9 mouse cellular contexts compared by ENCODE assay signal in genomic region chr1:57890259-57890902, GRCm38 (mm10).
DNase-seq lines count a peak whose midpoint lies in the region; ATAC-seq and TF ChIP-seq lines count a peak whose summit lies in the region.
"Had no signal": no experiment of that assay in that cellular context is flagged by ENCODE, and none has a peak within 500 bp of the region (broad histone marks: within the 10 kb centered on the region; RNA-seq: fewer than 3 reads in every experiment).

No protein-coding gene starts in this region.

- H3K4me3 ChIP-seq in stomach, embryonic 15.5 days (replicated peaks): no peak overlapping the region
- H3K4me3 ChIP-seq: limb, embryonic 13.5 days had no signal

- no peak overlapping the region for H3K9ac ChIP-seq in stomach, embryonic 15.5 days
- H3K9ac ChIP-seq: limb, embryonic 13.5 days had no signal

- H3K9me3 ChIP-seq in stomach, embryonic 15.5 days: no peaks in the 10 kb centered on the region
- H3K9me3 ChIP-seq: limb, embryonic 13.5 days had no signal

- intact Hi-C loops in heart, postnatal 14 days (cut with DNase I): no loop called here

- TF ChIP-seq CTCF in brain, embryonic 14.5 days (IDR thresholded peaks at IDR 0.05; ENCODE audit: borderline replicate concordance, extremely low read depth, insufficient read depth, insufficient read length): no peak

- no peak overlapping the region for H3K4me2 ChIP-seq in stomach, embryonic 15.5 days
- H3K4me2 ChIP-seq: limb, embryonic 13.5 days had no signal

- H3K4me1 ChIP-seq in stomach, embryonic 15.5 days: peaks cover 5% of the 10 kb centered on the region; the same call in 1 of the 2 replicates

- no peak; the same call in 1 of the 2 replicates for ATAC-seq in stomach, embryonic 15.5 days (ENCODE audit: insufficient read depth, low FRiP score, low read depth)
- no peak for ATAC-seq in granulocyte monocyte progenitor cell, adult 5-6 weeks (replicated peaks; ENCODE audit: poor library complexity, severe bottlenecking)

- peaks cover 3% of the 10 kb centered on the region; the same call in 1 of the 2 replicates for H3K36me3 ChIP-seq in stomach, embryonic 15.5 days

- H3K27ac ChIP-seq in stomach, embryonic 15.5 days: peak overlapping the region; percentile 59; the same call in 1 of the 2 replicates
- H3K27ac ChIP-seq: limb, embryonic 13.5 days had no signal

- H3K27me3 ChIP-seq in stomach, embryonic 15.5 days (replicated peaks): no peaks in the 10 kb centered on the region
- H3K27me3 ChIP-seq: limb, embryonic 13.5 days had no signal

- TF ChIP-seq POLR2A in brain, embryonic 14.5 days (IDR thresholded peaks at IDR 0.05; ENCODE audit: borderline replicate concordance, extremely low read depth, insufficient read depth, insufficient read length, poor library complexity, severe bottlenecking): no peak

- WGBS in stomach, embryonic 15.5 days: 35% methylated on average over 5 of the region's 5 CpGs

- peak; percentile 67 for DNase-seq in Muller cell, postnatal 12 days (ENCODE audit: inconsistent ontology term)
- DNase-seq in brain, embryonic 14.5 days (ENCODE audit: low read depth): peak; percentile 69
- DNase-seq in heart, postnatal 14 days: peak; percentile 48 to 73
- peak; percentile 58 to 68 for DNase-seq in kidney, postnatal 4 days
- DNase-seq in layer of hippocampus, adult 11-12 months (ENCODE audit: low spot score): no peak
- no peak for DNase-seq in thymus, postnatal 25 days

Comparison
In these comparisons a context has a peak if more than half of its experiments do, and no peak if none do; other contexts are left out.
1. DNase-seq: peak in Muller cell, postnatal 12 days (single experiment), brain, embryonic 14.5 days (single experiment), heart, postnatal 14 days (2 of 2) and kidney, postnatal 4 days (2 of 2); none in layer of hippocampus, adult 11-12 months (single experiment) and thymus, postnatal 25 days (single experiment).